Mouse (Mus musculus): ENCODE results near the gene Ptprj. TPM values are rescaled to one million over a fixed set of nuclear protein-coding genes. Genes with fewer than 3 reads are reported as not detected.

Ptprj gene
- polyA plus RNA-seq, 1 experiment from 2014 or later, result 51.0 TPM

DNA sequence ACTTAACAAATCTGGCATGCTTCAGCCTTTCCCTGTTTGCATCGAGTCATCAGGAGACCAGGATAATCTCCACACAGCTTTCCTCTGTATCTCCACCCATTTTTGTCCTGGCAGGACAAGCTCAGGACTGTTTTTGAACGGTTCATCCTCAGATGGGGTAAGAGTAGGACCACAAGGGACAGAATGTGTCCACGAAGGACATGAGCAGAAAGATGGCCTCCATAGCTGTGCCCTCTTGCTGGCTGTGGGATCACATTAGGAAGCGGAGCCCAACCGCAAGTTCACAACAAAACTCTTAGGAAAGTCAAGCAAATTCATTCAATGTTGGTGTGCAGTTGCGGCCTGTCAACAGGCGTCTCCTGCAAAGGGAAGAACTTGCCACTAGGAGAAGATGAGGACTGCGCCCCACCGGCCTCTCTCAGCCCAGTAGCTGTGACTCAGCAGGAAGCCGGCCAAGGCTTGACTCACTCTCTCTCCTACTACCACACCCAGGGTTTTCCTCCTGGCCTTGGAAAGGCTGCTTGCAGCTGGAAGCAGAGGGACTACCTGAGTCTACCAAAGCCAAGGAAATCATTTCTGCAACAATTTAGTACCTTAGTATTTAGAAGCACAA, 31.6 kb upstream of the Ptprj start:
- in situ Hi-C loops (cut with MboI; ENCODE audit: low pct_unique_long_range_greater_than_20kb), result no loop called here
- ATAC-seq (peak; percentile 100), DNase-seq (ENCODE audit: low read depth, low spot score) (peak; percentile 39)
- CTCF ChIA-PET, result interaction anchor here (0.8 to 1.3 kb wide), 3 partner anchors 9 to 50 kb away, joined by 3 to 4 read pairs (median 3); no protein-coding TSS in a partner anchor
- H3K27me3 ChIP-seq, result no peaks in the 10 kb centered on the region
- POLR2A ChIA-PET, result no interaction called here
- peak; percentile 49 for TF ChIP-seq CTCF (IDR thresholded peaks at IDR 0.05)

DNA sequence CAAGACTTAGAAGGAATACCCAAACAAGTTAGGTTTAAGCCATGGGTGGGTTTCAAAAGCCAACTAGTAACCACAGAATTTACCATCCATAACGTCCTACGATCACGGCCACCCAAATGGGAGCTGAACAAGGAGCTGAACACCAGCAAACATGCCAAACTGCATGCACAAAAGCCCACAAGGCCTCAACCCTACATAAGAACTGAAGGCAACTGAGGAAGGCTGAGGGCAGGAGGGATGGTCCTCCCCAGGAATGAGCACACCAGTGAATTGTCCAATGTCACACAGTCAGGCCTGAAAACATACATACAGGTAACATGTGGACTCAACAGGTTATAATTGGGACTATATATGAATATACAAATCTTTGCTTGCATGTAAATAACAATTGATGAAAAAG, 20.6 kb upstream of the Ptprj start:
- in situ Hi-C loops (cut with MboI; ENCODE audit: low pct_unique_long_range_greater_than_20kb), result no loop called here
- DNase-seq (ENCODE audit: low read depth, low spot score) (no peak), ATAC-seq (no peak)
- POLR2A ChIA-PET, result interaction anchor here (0.6 kb wide), 1 partner anchor 23 kb away, joined by 4 read pairs; no protein-coding TSS in a partner anchor
- H3K27me3 ChIP-seq, result no peaks in the 10 kb centered on the region
- CTCF ChIA-PET, result no interaction called here
- TF ChIP-seq CTCF (IDR thresholded peaks at IDR 0.05), result no peak

- ATAC-seq (no peak), DNase-seq (ENCODE audit: low read depth, low spot score) (no peak)
- CTCF ChIA-PET, result interaction anchor here (0.9 kb wide), 1 partner anchor 52 kb away, joined by 3 read pairs; no protein-coding TSS in a partner anchor
- POLR2A ChIA-PET, result no interaction called here
- no peak for TF ChIP-seq CTCF (IDR thresholded peaks at IDR 0.05)
- H3K27me3 ChIP-seq, result no peaks in the 10 kb centered on the region
- in situ Hi-C loops (cut with MboI; ENCODE audit: low pct_unique_long_range_greater_than_20kb), result no loop called here
Measured at GRCm38 (mm10) chr2:90588141-90588540, 7.7 kb upstream of the Ptprj start.

- in situ Hi-C loops (cut with MboI; ENCODE audit: low pct_unique_long_range_greater_than_20kb), result loop anchor here (5.0 kb wide), 2 partner anchors 33 to 93 kb away; partner anchors contain the start of gene Nup160
- TF ChIP-seq CTCF (IDR thresholded peaks at IDR 0.05), result no peak
- ATAC-seq (no peak), DNase-seq (ENCODE audit: low read depth, low spot score) (no peak)
- no peaks in the 10 kb centered on the region for H3K27me3 ChIP-seq
- POLR2A ChIA-PET, result interaction anchor here (0.5 kb wide), 1 partner anchor 97 kb away, joined by 3 read pairs; no protein-coding TSS in a partner anchor
- CTCF ChIA-PET, result interaction anchor here (0.9 to 1.8 kb wide), 3 partner anchors 20 to 106 kb away, joined by 3 to 6 read pairs (median 3); no protein-coding TSS in a partner anchor
Measured at GRCm38 (mm10) chr2:90584506-90584905, 4.1 kb upstream of the Ptprj start.

DNA sequence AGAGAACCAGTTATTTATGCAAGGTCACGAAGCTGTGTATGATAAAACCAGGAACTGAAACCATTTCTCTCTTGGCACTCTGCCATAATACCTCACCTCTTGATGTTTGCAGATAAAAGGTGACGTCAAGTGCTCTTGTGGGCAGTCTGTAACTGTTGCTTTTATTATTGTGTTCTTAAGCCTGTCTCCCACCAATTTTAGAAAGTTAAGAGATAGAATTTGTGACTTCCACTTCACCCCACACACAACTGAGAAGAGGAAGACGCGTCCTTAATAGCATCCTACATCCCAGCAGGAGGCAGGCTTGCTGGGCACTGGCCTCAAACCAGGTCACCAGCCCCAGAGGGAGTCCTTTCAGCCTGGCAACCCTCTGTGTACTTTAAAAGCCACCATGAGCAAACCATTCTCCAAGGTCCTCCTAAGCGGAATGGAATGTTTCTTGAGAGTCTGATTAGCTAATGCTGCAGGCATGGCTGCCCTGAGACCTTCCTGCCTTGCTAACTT, 3.2 kb upstream of the Ptprj start:
- ATAC-seq (peak; percentile 63), DNase-seq (ENCODE audit: low read depth, low spot score) (no peak)
- in situ Hi-C loops (cut with MboI; ENCODE audit: low pct_unique_long_range_greater_than_20kb), result loop anchor here (5.0 kb wide), 2 partner anchors 34 to 94 kb away; partner anchors contain the start of gene Nup160
- no peaks in the 10 kb centered on the region for H3K27me3 ChIP-seq
- peak; percentile 59 for TF ChIP-seq CTCF (IDR thresholded peaks at IDR 0.05)
- POLR2A ChIA-PET, result interaction anchor here (0.6 kb wide), 1 partner anchor 31 kb away, joined by 4 read pairs; no protein-coding TSS in a partner anchor
- CTCF ChIA-PET, result interaction anchor here (0.8 to 1.9 kb wide), 6 partner anchors 13 to 78 kb away, joined by 3 to 6 read pairs (median 4); no protein-coding TSS in a partner anchor

DNA sequence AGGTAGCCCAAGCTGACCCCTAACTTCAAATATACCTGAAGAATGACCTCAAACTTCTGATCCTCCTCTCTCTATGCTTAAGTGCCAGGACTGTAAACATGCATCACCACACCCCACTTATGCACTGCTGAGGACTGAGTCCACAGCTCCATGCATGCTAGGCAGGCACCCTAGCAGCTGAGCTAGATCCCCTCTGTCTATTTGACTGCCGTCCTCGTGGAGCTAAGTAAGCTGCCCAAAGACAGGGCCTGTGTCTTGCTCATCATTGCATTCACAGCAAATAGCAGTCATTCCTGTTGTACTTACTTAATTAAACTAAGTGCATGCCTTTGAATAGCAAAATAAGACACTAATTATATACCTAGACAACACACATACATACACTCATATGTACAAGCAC, 2.4 kb upstream of the Ptprj start:
- POLR2A ChIA-PET, result no interaction called here
- H3K27me3 ChIP-seq, result no peaks in the 10 kb centered on the region
- in situ Hi-C loops (cut with MboI; ENCODE audit: low pct_unique_long_range_greater_than_20kb), result loop anchor here (5.0 kb wide), 2 partner anchors 34 to 94 kb away; partner anchors contain the start of gene Nup160
- ATAC-seq (no peak), DNase-seq (ENCODE audit: low read depth, low spot score) (no peak)
- no peak for TF ChIP-seq CTCF (IDR thresholded peaks at IDR 0.05)
- CTCF ChIA-PET, result interaction anchor here (0.8 to 2.5 kb wide), 6 partner anchors 14 to 77 kb away, joined by 3 to 6 read pairs (median 5); no protein-coding TSS in a partner anchor

DNA sequence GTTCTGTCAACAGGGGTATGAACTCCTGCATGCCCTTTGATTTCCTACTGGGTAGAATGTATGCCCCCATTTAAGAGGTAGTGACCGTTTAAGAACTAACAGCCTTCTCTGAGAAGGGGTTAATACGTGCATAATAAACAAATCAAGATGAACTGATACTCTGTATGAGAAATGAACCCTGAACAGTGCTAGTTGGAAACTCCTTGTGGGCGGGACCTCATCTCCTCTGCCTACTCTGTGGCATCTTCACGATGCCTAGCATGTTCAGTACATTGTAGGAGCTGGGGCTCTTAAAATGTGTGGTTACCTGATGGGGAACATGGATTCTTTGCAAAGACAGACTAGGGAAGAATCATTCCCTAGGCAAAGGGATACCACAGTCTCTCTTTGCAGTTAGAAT, 1.9 kb upstream of the Ptprj start:
- CTCF ChIA-PET, result interaction anchor here (1.2 to 2.5 kb wide), 3 partner anchors 32 to 77 kb away, joined by 3 to 6 read pairs (median 5); no protein-coding TSS in a partner anchor
- H3K27me3 ChIP-seq, result no peaks in the 10 kb centered on the region
- in situ Hi-C loops (cut with MboI; ENCODE audit: low pct_unique_long_range_greater_than_20kb), result loop anchor here (5.0 kb wide), 2 partner anchors 35 to 95 kb away; partner anchors contain the start of gene Nup160
- TF ChIP-seq CTCF (IDR thresholded peaks at IDR 0.05), result no peak
- ATAC-seq, result no peak
- POLR2A ChIA-PET, result interaction anchor here (0.7 to 1.0 kb wide), 2 partner anchors 23 to 37 kb away, joined by 3 to 7 read pairs; no protein-coding TSS in a partner anchor
- DNase-seq (ENCODE audit: low read depth, low spot score), result no peak

DNA sequence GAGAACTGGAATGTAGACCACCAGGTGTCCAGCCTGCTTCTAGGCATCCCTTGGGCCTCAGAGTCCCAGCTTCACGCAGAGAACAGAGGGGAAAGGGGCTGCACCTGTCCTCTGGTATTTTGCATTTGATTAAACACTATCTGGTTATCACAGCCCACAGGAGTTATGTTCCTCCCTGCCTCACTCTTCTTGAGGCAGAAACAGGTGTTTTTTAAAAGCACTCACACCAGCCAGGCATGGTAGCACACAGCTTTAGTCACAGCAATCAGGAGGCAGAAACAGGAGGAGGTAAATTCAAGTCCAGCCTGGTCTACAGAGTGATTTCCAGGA, 1.3 kb upstream of the Ptprj start:
- in situ Hi-C loops (cut with MboI; ENCODE audit: low pct_unique_long_range_greater_than_20kb), result loop anchor here (5.0 kb wide), 2 partner anchors 36 to 96 kb away; partner anchors contain the start of gene Nup160
- POLR2A ChIA-PET, result interaction anchor here (0.7 to 1.0 kb wide), 3 partner anchors 23 to 73 kb away, joined by 3 to 7 read pairs (median 3); no protein-coding TSS in a partner anchor
- ATAC-seq, result no peak
- no peaks in the 10 kb centered on the region for H3K27me3 ChIP-seq
- no peak for DNase-seq (ENCODE audit: low read depth, low spot score)
- no peak for TF ChIP-seq CTCF (IDR thresholded peaks at IDR 0.05)
- CTCF ChIA-PET, result interaction anchor here (1.2 to 2.5 kb wide), 6 partner anchors 16 to 77 kb away, joined by 3 to 6 read pairs (median 4); no protein-coding TSS in a partner anchor

DNA sequence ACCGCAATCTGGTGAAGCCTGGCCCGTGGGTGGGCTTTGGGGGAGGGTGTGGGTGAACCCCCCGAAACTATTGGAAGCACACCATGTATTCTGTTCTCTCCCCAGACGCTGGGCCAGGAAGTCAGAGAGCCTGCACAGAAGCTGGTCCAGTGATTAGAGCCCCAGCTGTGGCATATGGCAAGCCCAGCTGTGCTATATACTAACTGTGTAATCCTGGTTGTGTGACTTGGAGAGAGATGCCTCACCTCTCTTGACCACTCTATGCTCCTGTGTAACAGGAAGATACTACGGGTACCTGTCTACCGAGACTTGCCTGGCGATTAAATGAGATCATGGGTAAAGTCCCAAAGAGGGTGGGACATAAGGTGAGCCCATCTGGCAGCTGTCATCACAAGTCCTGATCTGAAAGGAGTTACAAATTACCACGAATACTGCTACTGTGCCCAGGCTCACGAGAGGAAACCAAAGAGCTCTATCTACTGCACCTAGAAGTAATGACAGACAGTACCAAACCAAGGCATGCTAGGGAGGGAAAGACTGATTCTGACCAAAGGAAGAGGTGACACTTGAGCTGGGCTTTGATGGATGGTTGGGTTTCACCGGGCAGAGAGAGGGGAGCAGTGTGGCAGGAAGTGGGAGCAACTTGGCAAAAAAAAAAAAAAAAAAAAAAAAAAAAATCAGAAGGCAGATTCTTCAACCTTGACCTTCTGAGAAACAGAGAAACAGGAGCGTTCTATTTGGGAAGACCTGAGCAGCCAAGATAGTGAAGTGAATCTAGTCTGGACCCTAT, 754 bp upstream of the Ptprj start:
- in situ Hi-C loops (cut with MboI; ENCODE audit: low pct_unique_long_range_greater_than_20kb), result loop anchor here (5.0 kb wide), 2 partner anchors 36 to 96 kb away; partner anchors contain the start of gene Nup160
- DNase-seq (ENCODE audit: low read depth, low spot score) (no peak), ATAC-seq (peak; percentile 6)
- H3K27me3 ChIP-seq, result no peaks in the 10 kb centered on the region
- no peak for TF ChIP-seq CTCF (IDR thresholded peaks at IDR 0.05)
- POLR2A ChIA-PET, result interaction anchor here (0.6 to 1.9 kb wide), 6 partner anchors 14 to 105 kb away, joined by 3 to 7 read pairs (median 4); no protein-coding TSS in a partner anchor
- CTCF ChIA-PET, result interaction anchor here (0.8 to 2.5 kb wide), 6 partner anchors 16 to 77 kb away, joined by 3 to 6 read pairs (median 4); no protein-coding TSS in a partner anchor

All from Patski (cell line).